Mouse (Mus musculus): Measurements from ENCODE around the gene 2010300C02Rik.
"Not testable (repeated sequence)": the region's sequence is repeated elsewhere in the genome, so short reads cannot be mapped to it uniquely, and the experiment has no call there.

2010300C02Rik gene

DNA sequence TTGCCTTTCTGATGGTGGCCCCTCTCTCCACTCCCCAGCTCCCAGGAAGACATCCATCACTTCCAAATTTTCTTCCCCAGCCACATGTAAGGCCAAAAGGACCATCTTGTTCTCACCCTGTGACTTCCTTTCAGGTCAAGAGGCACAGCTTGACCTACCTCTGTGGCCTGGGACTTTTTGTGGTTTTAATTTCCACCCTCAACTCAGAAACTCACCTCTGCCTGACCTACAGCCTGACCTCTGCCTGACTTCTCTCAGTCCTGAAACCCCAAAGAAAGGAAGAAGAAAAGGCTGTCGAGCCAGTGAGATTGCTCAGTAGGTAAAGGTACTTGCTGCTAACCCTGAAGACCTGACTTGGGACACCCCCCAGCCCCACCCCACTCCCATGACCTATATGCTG is 100.3 kb downstream of the 2010300C02Rik start:
- DNase-seq = no peak

GRCm38 (mm10) chr1:37617047-37617446 is 102.8 kb downstream of the 2010300C02Rik start:
- no peak for DNase-seq

- no peak for DNase-seq
Measured at GRCm38 (mm10) chr1:37616569-37616968, 103.3 kb downstream of the 2010300C02Rik start.

DNA sequence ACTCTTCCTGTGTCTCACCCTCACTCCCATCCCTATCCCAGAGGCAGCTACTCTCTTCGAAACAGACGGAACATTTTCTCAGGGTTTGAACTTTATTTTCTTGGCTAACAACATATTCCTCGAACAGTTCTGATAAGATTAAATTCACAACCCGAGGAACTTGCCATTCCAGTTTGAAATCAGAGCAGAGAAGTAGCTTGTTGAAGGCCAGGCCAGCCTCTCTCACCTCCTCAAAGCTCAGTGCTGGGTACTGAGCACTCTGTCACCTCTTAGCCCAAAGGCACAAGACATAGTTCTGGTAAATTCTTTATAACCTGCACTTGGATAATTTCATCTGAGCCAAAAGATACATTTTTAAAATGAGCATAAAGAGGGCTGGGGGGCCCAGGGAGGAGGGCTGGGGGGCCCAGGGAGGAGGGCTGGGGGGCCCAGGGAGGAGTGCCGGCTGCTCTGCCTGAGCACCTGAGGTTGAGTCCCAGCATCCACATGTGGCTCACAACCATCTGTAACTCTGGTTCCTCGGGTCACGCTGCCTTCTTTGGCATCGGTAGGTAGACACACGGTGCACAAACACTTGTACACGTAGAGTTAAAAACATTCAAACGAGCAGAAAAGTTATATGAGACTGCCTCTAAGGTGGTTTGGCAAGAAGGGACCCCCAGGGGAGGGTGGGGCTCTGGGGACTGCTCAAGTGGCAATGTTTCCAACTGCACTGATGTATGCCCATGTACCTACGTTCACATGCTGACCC is 104.4 kb downstream of the 2010300C02Rik start:
- DNase-seq = no peak

GRCm38 (mm10) chr1:37614836-37615235 is 105.0 kb downstream of the 2010300C02Rik start:
- no peak for DNase-seq

- DNase-seq = no peak
Measured at GRCm38 (mm10) chr1:37614130-37614529, 105.8 kb downstream of the 2010300C02Rik start.

DNA sequence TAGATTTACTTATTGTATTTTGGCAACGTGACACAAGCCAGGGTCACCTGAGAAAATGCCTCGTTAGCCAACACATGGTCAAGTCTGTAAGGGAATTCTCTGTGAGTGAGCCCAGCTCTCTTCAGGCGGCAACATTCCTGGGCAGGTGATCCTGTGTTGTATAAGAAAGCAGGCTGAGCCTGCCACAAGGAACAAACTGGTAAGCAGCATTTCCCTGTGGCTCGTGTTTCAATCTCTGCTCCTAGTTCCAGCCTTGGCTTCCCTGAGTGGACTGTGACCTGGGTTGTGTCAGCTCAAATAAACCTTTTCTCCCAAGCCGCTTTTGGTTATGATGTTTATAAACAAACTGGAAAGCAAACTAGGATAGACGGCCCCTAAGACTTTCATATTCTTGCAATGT is 108.9 kb downstream of the 2010300C02Rik start:
- DNase-seq = no peak

DNA sequence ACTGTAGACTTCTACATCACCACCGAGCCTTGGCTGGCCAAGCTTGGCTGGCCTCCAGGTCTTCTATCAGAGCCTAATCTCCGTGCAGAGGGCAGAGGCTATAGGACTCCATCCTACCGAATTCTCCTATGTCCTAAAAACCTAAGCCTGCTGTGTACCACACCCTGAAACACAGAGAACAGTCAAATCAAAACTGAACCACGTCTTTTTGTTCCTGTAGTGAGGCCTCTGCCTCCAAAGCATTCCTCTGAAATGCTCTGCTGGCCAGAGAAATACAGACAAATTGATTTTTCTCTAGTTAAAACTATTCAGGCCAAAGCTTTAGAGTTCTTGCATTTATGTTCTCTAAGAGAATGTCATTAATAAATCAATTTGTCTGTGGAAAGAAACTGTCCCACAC is 109.6 kb downstream of the 2010300C02Rik start:
- no peak for DNase-seq

- not testable (repeated sequence) for DNase-seq
Measured at GRCm38 (mm10) chr1:37605694-37606093, 114.2 kb downstream of the 2010300C02Rik start.

DNA sequence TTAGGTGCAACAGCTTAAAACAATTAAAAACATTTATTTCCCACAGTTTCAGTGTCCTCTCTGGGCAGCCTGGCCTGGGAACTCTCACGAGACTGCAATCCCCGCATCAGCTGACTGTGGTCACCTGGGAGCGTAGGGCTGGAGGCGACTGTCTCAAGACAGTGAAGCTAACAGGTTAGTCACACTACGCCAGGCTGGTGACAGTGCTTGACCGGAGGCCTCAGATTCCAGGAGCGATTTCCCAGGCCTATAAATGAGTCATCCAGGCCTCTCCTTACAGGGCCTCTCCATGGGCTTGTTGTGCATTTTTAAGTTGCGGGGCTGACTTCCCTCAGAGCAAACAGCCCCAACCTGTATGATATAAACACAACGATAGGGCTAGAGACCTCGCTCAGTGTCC is 116.7 kb downstream of the 2010300C02Rik start:
- no peak for DNase-seq

- DNase-seq = no peak
Measured at GRCm38 (mm10) chr1:37602268-37602667, 117.6 kb downstream of the 2010300C02Rik start.

GRCm38 (mm10) chr1:37601461-37601860 is 118.4 kb downstream of the 2010300C02Rik start:
- DNase-seq = no peak

- DNase-seq = no peak
Measured at GRCm38 (mm10) chr1:37600640-37601175, 119.2 kb downstream of the 2010300C02Rik start.

GRCm38 (mm10) chr1:37598986-37599385 is 120.9 kb downstream of the 2010300C02Rik start:
- DNase-seq = no peak

DNA sequence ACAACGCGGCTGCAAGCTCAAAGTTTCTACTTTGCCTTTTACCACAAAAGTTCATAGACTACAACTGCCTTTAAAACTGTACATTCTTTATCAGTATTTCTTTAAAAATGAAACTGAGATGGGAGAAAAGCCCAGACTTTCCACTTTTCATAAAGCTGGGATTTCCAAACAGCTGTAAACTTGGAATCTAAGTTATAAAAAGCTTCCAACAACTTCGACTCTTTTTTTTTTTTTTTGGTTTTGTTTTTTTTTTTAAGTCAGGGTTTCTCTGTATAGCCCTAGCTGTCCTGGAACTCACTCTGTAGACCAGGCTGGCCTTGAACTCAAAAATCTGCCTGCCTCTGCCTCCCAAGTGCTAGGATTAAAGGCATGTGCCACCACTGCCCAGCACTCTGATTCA is 125.1 kb downstream of the 2010300C02Rik start:
- not testable (repeated sequence) for DNase-seq

DNA sequence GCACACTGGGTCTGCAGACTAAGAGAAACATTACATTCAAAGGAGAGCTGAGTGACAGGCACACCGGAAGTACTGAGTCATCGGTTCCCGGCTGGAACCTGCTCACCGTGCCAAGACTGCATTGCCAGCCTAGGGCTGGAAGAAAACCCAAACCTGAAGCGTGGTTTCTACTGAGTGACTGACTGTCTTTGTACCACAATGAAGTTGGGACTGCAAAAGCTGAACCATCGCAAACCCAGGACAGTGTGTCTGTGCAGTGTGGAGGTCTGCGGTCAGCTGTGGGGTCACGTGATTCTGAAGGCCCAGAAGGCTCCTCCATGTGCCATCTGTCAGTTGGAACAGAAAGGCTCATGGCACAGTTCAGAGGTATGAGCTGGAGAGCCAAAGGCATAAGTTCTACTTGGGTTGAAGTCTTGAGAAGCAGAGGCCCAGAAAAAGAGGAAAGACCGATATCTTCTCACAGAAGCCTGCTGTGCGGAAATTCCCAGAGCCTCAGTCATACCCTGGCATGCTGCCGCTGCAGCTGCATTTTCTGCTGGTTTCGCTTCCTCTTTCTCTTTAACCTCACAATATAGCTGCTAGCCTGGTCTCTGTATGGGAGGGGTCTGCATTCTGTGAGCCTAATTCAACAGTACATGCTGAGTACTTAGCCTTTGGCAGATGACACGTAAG is 133.9 kb downstream of the 2010300C02Rik start:
- peak; percentile 71 to 72 for DNase-seq

GRCm38 (mm10) chr1:37583795-37584464 is 136.0 kb downstream of the 2010300C02Rik start:
- peak in 1 of 2 experiments; percentile 15 for DNase-seq

- no peak for DNase-seq
Measured at GRCm38 (mm10) chr1:37583167-37583566, 136.7 kb downstream of the 2010300C02Rik start.

- no peak for DNase-seq
Measured at GRCm38 (mm10) chr1:37579686-37580085, 140.2 kb downstream of the 2010300C02Rik start.

GRCm38 (mm10) chr1:37572528-37573272 is 147.2 kb downstream of the 2010300C02Rik start:
- peak; percentile 46 to 55 for DNase-seq

GRCm38 (mm10) chr1:37568379-37568778 is 151.5 kb downstream of the 2010300C02Rik start:
- DNase-seq = no peak

DNA sequence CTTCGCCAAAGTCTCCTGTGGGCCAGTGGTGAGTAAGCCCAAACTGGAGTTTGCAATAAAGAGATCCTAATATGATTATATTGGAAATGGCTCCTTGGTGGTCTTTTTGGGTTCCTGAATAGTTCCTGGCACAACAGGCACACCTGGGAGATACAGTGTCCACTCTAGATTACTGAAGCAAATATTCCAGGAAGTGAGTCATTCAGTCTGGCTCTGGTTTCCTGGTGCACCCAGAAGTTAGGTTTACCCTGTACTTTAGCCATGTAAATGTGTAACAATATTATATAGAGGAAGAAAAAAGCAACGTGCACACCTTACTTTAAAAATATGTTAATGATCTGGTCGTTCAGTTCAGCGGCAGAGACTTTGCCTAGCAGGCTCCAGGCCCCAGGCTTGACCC is 153.1 kb downstream of the 2010300C02Rik start:
- DNase-seq = no peak

GRCm38 (mm10) chr1:37566344-37566743 is 153.5 kb downstream of the 2010300C02Rik start:
- DNase-seq = no peak
